In the genomic region with DNA sequence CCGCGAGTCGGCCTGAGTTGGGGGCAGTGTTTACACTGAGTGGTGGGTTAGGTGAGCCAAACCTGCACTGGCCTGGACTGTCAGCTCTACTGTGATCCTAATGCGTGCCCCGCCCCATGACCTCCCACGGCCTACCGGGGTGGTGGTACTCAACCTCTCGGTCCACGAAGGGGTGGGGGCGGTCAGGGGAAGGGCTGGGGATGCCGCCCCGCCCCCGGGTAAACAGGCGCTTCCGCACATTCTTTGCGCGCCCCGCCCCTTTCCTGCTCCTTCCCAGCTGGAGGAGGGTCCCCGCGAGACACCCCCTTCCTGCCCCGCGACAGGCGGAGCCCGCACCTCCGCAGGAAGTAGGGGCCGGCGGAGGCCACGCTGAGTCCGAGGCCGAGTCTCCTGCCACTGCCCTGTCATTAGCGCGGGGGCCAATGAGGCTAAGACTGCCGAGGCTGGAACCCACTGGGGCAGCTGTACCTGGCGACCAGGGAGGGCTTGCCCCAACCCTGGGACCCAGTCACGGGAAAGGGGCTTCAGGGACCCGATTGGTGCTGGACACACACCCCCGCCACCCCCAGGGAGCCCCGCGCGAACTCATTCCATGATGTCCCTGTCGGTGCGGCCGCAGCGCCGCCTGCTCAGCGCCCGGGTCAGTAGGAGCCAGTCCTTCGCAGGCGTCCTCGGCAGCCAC, we compare ENCODE assay signal across 8 mouse cellular contexts. TPM values are rescaled to one million over a fixed set of nuclear protein-coding genes. Genes with fewer than 3 reads are reported as not detected.
DNase-seq lines count a peak whose midpoint lies in the region; ATAC-seq and TF ChIP-seq lines count a peak whose summit lies in the region.

No protein-coding gene starts in this region.

- no peak for TF ChIP-seq POLR2A in limb, embryonic 14.5 days (IDR thresholded peaks at IDR 0.05; ENCODE audit: borderline replicate concordance, extremely low read depth, insufficient read depth, insufficient read length)
- TF ChIP-seq POLR2A in thymus, adult 2 months (IDR thresholded peaks at IDR 0.05; ENCODE audit: control insufficient read depth, extremely low read depth, insufficient read depth, low read length, poor library complexity): no peak

- no peak for TF ChIP-seq CTCF in E14TG2a.4 (conservative IDR thresholded peaks at IDR 0.05; ENCODE audit: low read length)
- TF ChIP-seq CTCF in thymus, adult 2 months (IDR thresholded peaks at IDR 0.05; ENCODE audit: borderline replicate concordance, control insufficient read depth, extremely low read depth, insufficient read depth, low read length, poor library complexity): no peak

- peak overlapping the region; percentile 82 for H3K4me3 ChIP-seq in E14TG2a.4 (replicated peaks; ENCODE audit: low read length)
- peak overlapping the region; percentile 47 for H3K4me3 ChIP-seq in hindbrain, embryonic 13.5 days
- peak overlapping the region; percentile 48 for H3K4me3 ChIP-seq in limb, embryonic 14.5 days (replicated peaks; ENCODE audit: low read length)
- H3K4me3 ChIP-seq in midbrain, embryonic 13.5 days (replicated peaks): peak overlapping the region; percentile 48
- H3K4me3 ChIP-seq in thymus, adult 2 months (ENCODE audit: control insufficient read depth, insufficient read depth, low read length): peak overlapping the region; percentile 48

- no peak overlapping the region for H3K27ac ChIP-seq in hindbrain, embryonic 13.5 days
- no peak overlapping the region for H3K27ac ChIP-seq in limb, embryonic 14.5 days (replicated peaks; ENCODE audit: low read depth, low read length)
- H3K27ac ChIP-seq in midbrain, embryonic 13.5 days: no peak overlapping the region; the same call in 1 of the 2 replicates
- no peak overlapping the region for H3K27ac ChIP-seq in thymus, adult 2 months (ENCODE audit: control insufficient read depth, insufficient read depth, low read length)

- peak; percentile 83 for DNase-seq in adrenal gland, postnatal 10 days
- peak; percentile 51 for DNase-seq in gastrocnemius, adult 18-20 months (ENCODE audit: low spot score)
- DNase-seq in limb, embryonic 14.5 days (ENCODE audit: low spot score): peak; percentile 57
- DNase-seq in thymus, adult 2 months: peak; percentile 89
- DNase-seq in layer of hippocampus, adult 9-10 months (ENCODE audit: low spot score): no peak

- peaks cover 57% of the 10 kb centered on the region for H3K27me3 ChIP-seq in E14TG2a.4 (ENCODE audit: insufficient read depth, low read length)
- peaks cover 41% of the 10 kb centered on the region for H3K27me3 ChIP-seq in hindbrain, embryonic 13.5 days
- H3K27me3 ChIP-seq in limb, embryonic 14.5 days (ENCODE audit: control insufficient read depth, insufficient read depth, low read length): no peaks in the 10 kb centered on the region
- peaks cover 34% of the 10 kb centered on the region for H3K27me3 ChIP-seq in midbrain, embryonic 13.5 days
- no peaks in the 10 kb centered on the region for H3K27me3 ChIP-seq in thymus, adult 2 months (ENCODE audit: control insufficient read depth, insufficient read depth, low read length)

- peak overlapping the region; percentile 77 for H3K9ac ChIP-seq in hindbrain, embryonic 13.5 days
- H3K9ac ChIP-seq in limb, embryonic 14.5 days (ENCODE audit: low read depth, low read length, severe bottlenecking): peak overlapping the region; percentile 56
- peak overlapping the region; percentile 71 for H3K9ac ChIP-seq in midbrain, embryonic 13.5 days (replicated peaks)

- no peaks in the 10 kb centered on the region for H3K9me3 ChIP-seq in E14TG2a.4 (ENCODE audit: low read length)
- H3K9me3 ChIP-seq in hindbrain, embryonic 13.5 days: no peaks in the 10 kb centered on the region
- H3K9me3 ChIP-seq in limb, embryonic 14.5 days (ENCODE audit: control insufficient read depth, low read length): no peaks in the 10 kb centered on the region
- no peaks in the 10 kb centered on the region for H3K9me3 ChIP-seq in midbrain, embryonic 13.5 days

- peaks cover 52% of the 10 kb centered on the region for H3K4me1 ChIP-seq in E14TG2a.4 (replicated peaks; ENCODE audit: low read depth, low read length)
- H3K4me1 ChIP-seq in hindbrain, embryonic 13.5 days (replicated peaks): peaks cover 26% of the 10 kb centered on the region
- peaks cover 9% of the 10 kb centered on the region for H3K4me1 ChIP-seq in limb, embryonic 14.5 days (ENCODE audit: control insufficient read depth, insufficient read depth, low read length)
- H3K4me1 ChIP-seq in midbrain, embryonic 13.5 days (replicated peaks): peaks cover 19% of the 10 kb centered on the region
- H3K4me1 ChIP-seq in thymus, adult 2 months (replicated peaks; ENCODE audit: control insufficient read depth, insufficient read depth, low read length): peaks cover 43% of the 10 kb centered on the region

- H3K4me2 ChIP-seq in hindbrain, embryonic 13.5 days: peak overlapping the region; percentile 93
- peak overlapping the region; percentile 95 for H3K4me2 ChIP-seq in limb, embryonic 14.5 days (replicated peaks; ENCODE audit: low read depth, low read length, severe bottlenecking)
- H3K4me2 ChIP-seq in midbrain, embryonic 13.5 days (replicated peaks): peak overlapping the region; percentile 93

- ATAC-seq in hindbrain, embryonic 13.5 days (ENCODE audit: low FRiP score): peak; percentile 66
- peak; percentile 46; the same call in 1 of the 2 replicates for ATAC-seq in limb, embryonic 14.5 days (ENCODE audit: low FRiP score, low read depth)
- ATAC-seq in midbrain, embryonic 13.5 days: peak; percentile 71

- H3K36me3 ChIP-seq in E14TG2a.4 (ENCODE audit: insufficient read depth, low read length): peaks cover 42% of the 10 kb centered on the region
- H3K36me3 ChIP-seq in hindbrain, embryonic 13.5 days: peaks cover 42% of the 10 kb centered on the region
- H3K36me3 ChIP-seq in limb, embryonic 14.5 days (ENCODE audit: control insufficient read depth, insufficient read depth, low read length): peaks cover 45% of the 10 kb centered on the region
- H3K36me3 ChIP-seq in midbrain, embryonic 13.5 days: peaks cover 43% of the 10 kb centered on the region
- peaks cover 45% of the 10 kb centered on the region for H3K36me3 ChIP-seq in thymus, adult 2 months (ENCODE audit: control insufficient read depth, insufficient read depth, low read length)

- 3% methylated on average over 39 of the region's 50 CpGs for WGBS in hindbrain, embryonic 13.5 days
- under 1% methylated on average over 46 of the region's 50 CpGs for WGBS in limb, embryonic 14.5 days
- under 1% methylated on average over 49 of the region's 50 CpGs for WGBS in midbrain, embryonic 13.5 days
- WGBS in thymus, adult 2 months: 23% methylated on average over 50 of the region's 50 CpGs

RNA-seq across cellular contexts. Expression of a gene that starts 8.9 kb away (rescaled TPM):
- 10 to 100 TPM; 30.4 to 34.5 TPM for total RNA-seq in adrenal gland, postnatal 10 days (2021)
- 10 to 100 TPM; 17.1 to 21.7 TPM for total RNA-seq in gastrocnemius, adult 18-20 months (2021)
- polyA plus RNA-seq in hindbrain, embryonic 13.5 days (2015; fragmentation: Nextera tagmentation; extraction: Ambion mirVana): 26.6 and 27.1 TPM in 2 replicates
- 25.0 and 34.3 TPM in 2 replicates for polyA plus RNA-seq in limb, embryonic 14.5 days (2012; rRNA removed)
- 18.7 and 22.1 TPM in 2 replicates for polyA plus RNA-seq in limb, embryonic 14.5 days (2014; fragmentation: Nextera tagmentation; extraction: Ambion mirVana)
- polyA plus RNA-seq in midbrain, embryonic 13.5 days (2015; fragmentation: Nextera tagmentation; extraction: Ambion mirVana): 22.6 and 25.9 TPM in 2 replicates
- 125 and 128 TPM in 2 replicates for polyA plus RNA-seq in thymus, adult 2 months (2012; rRNA removed)

RNA-seq across cellular contexts. Expression of a gene that starts 22.4 kb away (rescaled TPM):
- 10 to 100 TPM; 53.0 to 62.3 TPM for total RNA-seq in adrenal gland, postnatal 10 days (2021)
- total RNA-seq in gastrocnemius, adult 18-20 months (2021): 10 to 100 TPM; 33.6 to 34.2 TPM
- polyA plus RNA-seq in hindbrain, embryonic 13.5 days (2015; fragmentation: Nextera tagmentation; extraction: Ambion mirVana): 114 and 120 TPM in 2 replicates
- 39.1 and 48.1 TPM in 2 replicates for polyA plus RNA-seq in limb, embryonic 14.5 days (2012; rRNA removed)
- polyA plus RNA-seq in limb, embryonic 14.5 days (2014; fragmentation: Nextera tagmentation; extraction: Ambion mirVana): 97.8 and 107 TPM in 2 replicates
- 135 and 136 TPM in 2 replicates for polyA plus RNA-seq in midbrain, embryonic 13.5 days (2015; fragmentation: Nextera tagmentation; extraction: Ambion mirVana)
- polyA plus RNA-seq in thymus, adult 2 months (2012; rRNA removed): 67.0 and 89.4 TPM in 2 replicates

RNA-seq across cellular contexts. Expression of a gene that starts 23.2 kb away (rescaled TPM):
- total RNA-seq in adrenal gland, postnatal 10 days (2021): 1 to 10 TPM in 1 of 2 experiments, under 1 TPM in 1; 0.97 to 1.3 TPM
- total RNA-seq in gastrocnemius, adult 18-20 months (2021): 1 to 10 TPM in 1 of 2 experiments, under 1 TPM in 1; 0.52 to 1.2 TPM
- polyA plus RNA-seq in hindbrain, embryonic 13.5 days (2015; fragmentation: Nextera tagmentation; extraction: Ambion mirVana): 0.43 and 1.2 TPM in 2 replicates
- polyA plus RNA-seq in limb, embryonic 14.5 days (2012; rRNA removed): 1.0 and 1.7 TPM in 2 replicates
- 2.5 and 2.6 TPM in 2 replicates for polyA plus RNA-seq in limb, embryonic 14.5 days (2014; fragmentation: Nextera tagmentation; extraction: Ambion mirVana)
- 0.80 and 1.1 TPM in 2 replicates for polyA plus RNA-seq in midbrain, embryonic 13.5 days (2015; fragmentation: Nextera tagmentation; extraction: Ambion mirVana)
- polyA plus RNA-seq in thymus, adult 2 months (2012; rRNA removed): 0.52 and 1.00 TPM in 2 replicates

RNA-seq across cellular contexts. Expression of a gene that starts 48.1 kb away (rescaled TPM):
- 10 to 100 TPM; 92.8 to 94.0 TPM for total RNA-seq in adrenal gland, postnatal 10 days (2021)
- 10 to 100 TPM; 40.1 to 42.7 TPM for total RNA-seq in gastrocnemius, adult 18-20 months (2021)
- 201 and 203 TPM in 2 replicates for polyA plus RNA-seq in hindbrain, embryonic 13.5 days (2015; fragmentation: Nextera tagmentation; extraction: Ambion mirVana)
- polyA plus RNA-seq in limb, embryonic 14.5 days (2012; rRNA removed): 98.9 and 105 TPM in 2 replicates
- 91.2 and 93.2 TPM in 2 replicates for polyA plus RNA-seq in limb, embryonic 14.5 days (2014; fragmentation: Nextera tagmentation; extraction: Ambion mirVana)
- 177 and 182 TPM in 2 replicates for polyA plus RNA-seq in midbrain, embryonic 13.5 days (2015; fragmentation: Nextera tagmentation; extraction: Ambion mirVana)
- 112 and 119 TPM in 2 replicates for polyA plus RNA-seq in thymus, adult 2 months (2012; rRNA removed)
